Mouse (Mus musculus) c-Kit-negative CD71-positive TER-119-positive erythroid progenitor cells, embryonic 14.5 days (primary cell): ENCODE measurements around the gene Gm4846.
"Not testable (repeated sequence)": the region's sequence is repeated elsewhere in the genome, so short reads cannot be mapped to it uniquely, and the experiment has no call there.

ENCODE experiments used
- DNase-seq: peaks from one replicate; pipeline ENCODE4 v3.0.0-alpha.2; 2013; ENCODE audit warnings: low read depth, low spot score

Gene Gm4846

GRCm38 (mm10) chr1:166497488-166497887 is at the start of gene Gm4846:
Gm4846 (minus strand) TSS chr1:166497588.
- DNase-seq: not testable (repeated sequence)

- DNase-seq: not testable (repeated sequence)
These were observed 34.1 kb upstream of the Gm4846 start for GRCm38 (mm10) chr1:166531521-166531920.

DNA sequence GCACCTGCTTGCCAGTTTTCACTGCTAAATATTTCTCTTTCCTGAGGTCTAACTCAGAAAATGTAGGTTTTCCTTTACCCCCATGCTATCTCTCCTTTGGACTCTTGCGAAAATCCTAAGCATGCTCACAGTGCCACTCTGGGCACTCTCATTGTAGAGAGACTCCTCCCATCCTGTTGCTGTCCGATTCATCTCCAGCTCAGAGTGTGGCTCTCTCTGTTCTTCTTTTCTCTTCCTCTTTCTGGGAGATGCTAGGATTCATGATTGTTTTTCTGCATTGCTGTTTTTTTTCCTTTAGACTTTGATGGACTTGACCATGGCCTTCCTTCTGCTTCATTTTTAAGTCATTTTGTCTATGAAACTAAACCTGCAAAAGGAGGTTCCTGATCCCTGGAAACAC is 27.3 kb upstream of the Gm4846 start:
- not testable (repeated sequence) for DNase-seq

- not testable (repeated sequence) for DNase-seq
These were observed 22.2 kb upstream of the Gm4846 start for GRCm38 (mm10) chr1:166519626-166520025.

GRCm38 (mm10) chr1:166516556-166516955 is 19.2 kb upstream of the Gm4846 start:
- no peak for DNase-seq

- not testable (repeated sequence) for DNase-seq
These were observed 6.8 kb upstream of the Gm4846 start for GRCm38 (mm10) chr1:166504206-166504605.

DNA sequence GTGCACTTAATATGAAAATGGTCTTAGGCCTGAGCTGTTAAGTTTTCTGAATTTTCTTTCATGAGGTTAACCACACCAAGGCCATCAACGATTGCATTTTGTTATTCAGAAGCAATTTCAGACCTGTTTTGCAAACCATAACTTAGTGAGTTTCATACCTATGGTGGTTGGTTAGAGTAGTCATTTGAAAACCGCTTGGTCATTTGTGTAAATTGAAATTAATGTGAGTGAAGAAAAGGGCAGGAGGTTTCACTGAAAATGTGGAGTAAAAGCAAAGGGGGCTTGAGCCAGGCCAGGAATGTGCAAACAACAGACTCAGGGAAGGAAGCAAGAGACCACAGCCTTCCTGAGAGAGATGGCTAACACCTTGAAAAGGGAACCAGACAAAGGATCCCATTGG is 17.9 kb downstream of the Gm4846 start:
- DNase-seq: no peak

DNA sequence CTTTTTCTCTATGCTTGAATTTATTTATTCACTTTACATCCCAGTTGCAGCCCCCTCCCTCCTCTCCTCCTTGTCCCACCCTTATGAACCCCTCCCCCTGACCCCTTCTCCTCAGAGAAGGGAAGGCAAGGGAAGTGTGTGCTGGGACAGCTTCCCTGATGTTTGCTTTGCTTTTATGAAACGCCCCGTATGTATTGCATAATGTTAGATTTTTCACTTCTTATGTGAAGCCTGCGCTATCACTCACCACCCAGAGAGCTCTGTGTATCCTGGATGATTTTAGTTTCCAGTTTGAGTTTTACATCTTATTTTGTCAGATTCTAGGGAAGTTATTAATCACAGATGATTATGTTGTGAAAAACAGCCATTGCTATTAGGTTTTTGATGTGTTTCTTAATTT is 30.2 kb downstream of the Gm4846 start:
- no peak for DNase-seq

DNA sequence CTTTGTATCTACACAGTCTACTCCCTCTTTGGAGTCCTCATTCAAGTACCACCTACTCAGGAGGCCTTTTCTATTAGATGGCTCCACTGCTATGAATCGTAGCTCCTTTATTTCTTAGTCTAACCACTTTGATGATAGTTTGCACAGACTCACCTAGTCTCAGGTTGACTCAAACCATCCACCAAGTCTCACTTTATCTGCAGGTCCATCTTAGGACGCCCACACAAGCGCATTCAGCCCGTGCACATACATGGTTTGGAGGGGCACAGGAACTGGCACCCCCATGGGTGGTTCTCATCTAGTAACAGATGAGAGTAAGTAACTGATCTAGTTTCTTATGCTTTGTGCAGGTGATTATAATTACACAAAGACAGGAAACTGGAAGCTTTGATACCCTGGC is 34.8 kb downstream of the Gm4846 start:
- DNase-seq: no peak

- no peak for DNase-seq
These were observed 55.4 kb downstream of the Gm4846 start for GRCm38 (mm10) chr1:166441992-166442391.

- DNase-seq: no peak
These were observed 58.0 kb downstream of the Gm4846 start for GRCm38 (mm10) chr1:166439426-166439825.
